Mouse (Mus musculus) lung, postnatal 10 days (tissue): Measurements from ENCODE around the gene 1700067K01Rik.
"Not testable (repeated sequence)": the region's sequence is repeated elsewhere in the genome, so short reads cannot be mapped to it uniquely, and the experiment has no call there.

Experiments
- DNase-seq: peaks from one replicate; pipeline ENCODE4 v3.0.0; 2021

Gene 1700067K01Rik

DNA sequence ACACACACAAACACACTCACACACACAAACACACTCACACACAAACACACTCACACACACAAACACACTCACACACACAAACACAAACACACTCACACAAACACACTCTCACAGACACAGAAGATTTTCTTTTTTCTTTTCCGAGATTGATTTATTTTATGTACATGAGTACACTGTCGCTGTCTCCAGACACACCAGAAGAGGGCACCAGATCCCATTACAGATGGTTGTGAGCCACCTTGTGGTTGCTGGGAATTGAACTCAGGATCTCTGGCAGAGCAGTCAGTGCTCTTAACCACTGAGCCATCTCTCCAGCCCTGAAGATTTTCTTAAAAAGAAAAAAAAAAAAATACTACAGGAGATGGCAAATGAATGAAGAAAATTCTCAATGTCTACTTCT, 18.1 kb upstream of the 1700067K01Rik start:
- not testable (repeated sequence) for DNase-seq

GRCm38 (mm10) chr8:83989243-83989642, 12.1 kb upstream of the 1700067K01Rik start:
- DNase-seq = no peak

GRCm38 (mm10) chr8:83990170-83990569, 11.1 kb upstream of the 1700067K01Rik start:
- no peak for DNase-seq

DNA sequence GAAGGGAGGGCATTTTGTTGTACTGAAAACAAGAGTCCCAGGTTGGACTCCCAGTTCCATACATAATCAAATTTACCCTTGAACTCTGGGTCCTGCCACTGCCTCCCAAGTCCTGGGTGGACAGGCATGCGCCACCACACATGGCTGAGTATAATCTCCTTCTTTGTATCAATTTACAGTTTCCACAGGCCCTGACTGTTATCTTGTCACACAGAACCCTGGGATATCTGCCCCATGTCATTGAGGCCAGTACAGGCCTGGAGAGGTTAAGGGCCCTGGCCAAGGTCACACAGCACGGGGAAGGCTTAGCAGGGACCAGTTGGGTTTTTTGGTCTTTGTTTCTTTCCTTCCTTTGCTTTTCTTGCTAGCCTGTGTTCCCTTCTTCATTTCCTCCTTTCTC, 8.8 kb upstream of the 1700067K01Rik start:
- no peak for DNase-seq

GRCm38 (mm10) chr8:83994030-83994429, 7.3 kb upstream of the 1700067K01Rik start:
- DNase-seq = no peak

DNA sequence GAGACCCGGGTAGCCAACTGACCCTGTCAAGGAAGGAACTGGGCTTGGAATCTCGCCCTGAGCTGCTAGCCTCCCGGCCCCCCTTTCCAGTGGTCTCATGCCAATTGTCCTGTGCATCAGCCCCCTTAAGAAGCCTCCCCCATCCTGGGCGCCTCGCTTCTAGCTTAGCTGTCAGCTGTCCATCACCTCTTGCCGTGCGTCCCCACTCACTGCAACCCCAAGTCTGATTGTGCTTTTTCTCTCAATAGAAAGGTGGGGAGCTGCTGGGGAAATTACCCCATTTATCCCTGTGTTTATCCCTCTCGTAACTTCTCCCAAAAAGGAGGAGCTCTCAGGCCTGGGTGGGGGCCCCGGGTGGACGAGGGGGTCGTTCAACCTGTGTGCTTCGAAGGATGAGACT, 5.3 kb upstream of the 1700067K01Rik start:
- no peak for DNase-seq

- DNase-seq = peak; percentile 94
Observed at GRCm38 (mm10) chr8:83996567-83997505, 4.5 kb upstream of the 1700067K01Rik start.

GRCm38 (mm10) chr8:83997511-83998141, 3.7 kb upstream of the 1700067K01Rik start, which contains the start of gene Samd1:
TSS of gene Samd1 (plus strand) at chr8:83997672.
- peak; percentile 62 for DNase-seq

GRCm38 (mm10) chr8:83998231-83999056, 2.9 kb upstream of the 1700067K01Rik start:
- peak; percentile 74 for DNase-seq

DNA sequence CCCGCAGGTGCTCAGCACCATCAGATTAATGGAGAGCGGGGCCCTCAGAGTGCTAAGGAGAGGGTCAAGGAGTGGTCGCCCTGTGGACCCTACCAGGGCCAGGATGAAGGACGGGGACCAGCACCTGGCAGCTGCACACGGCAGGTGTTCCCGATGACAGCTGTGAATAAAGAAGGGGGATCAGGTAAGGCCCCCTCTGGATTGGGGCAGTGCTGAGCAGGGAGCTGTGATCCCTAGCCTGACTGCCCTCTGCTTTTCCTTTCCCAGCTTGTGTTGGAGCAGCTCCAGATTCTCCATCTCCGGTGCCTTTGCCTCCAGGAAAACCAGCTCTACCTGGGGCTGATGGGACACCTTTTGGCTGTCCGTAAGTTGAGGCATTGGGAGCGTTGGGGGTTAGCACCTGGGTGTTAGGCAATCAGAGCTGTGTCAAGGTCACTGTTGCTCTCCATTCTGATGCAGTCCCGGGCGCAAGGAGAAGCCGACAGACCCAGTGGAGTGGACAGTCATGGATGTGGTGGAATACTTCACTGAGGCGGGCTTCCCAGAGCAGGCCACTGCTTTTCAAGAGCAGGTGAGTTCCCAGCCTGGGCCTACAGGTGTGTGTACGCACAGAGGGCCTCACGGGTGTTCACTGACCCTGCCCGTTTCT, 2.1 kb upstream of the 1700067K01Rik start:
- no peak for DNase-seq

DNA sequence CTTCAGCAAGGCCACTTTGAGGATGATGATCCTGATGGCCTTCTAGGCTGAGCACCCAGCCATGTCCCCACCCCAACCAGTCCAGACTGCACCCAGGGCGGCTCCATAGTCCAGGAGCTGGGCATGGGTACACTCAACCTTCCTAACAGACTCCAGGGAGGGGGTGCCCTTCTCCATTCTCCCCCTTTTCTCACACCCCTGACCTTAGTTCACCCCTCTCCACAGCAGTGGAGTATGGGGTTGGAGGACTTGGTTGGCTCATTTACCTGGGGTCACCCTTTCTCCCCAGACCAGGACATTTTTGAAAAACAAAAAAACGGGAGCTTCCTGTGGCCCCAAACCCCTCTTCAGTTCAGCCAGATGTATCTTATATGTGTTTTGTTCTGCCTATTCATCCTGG, 1.5 kb upstream of the 1700067K01Rik start:
- no peak for DNase-seq

DNA sequence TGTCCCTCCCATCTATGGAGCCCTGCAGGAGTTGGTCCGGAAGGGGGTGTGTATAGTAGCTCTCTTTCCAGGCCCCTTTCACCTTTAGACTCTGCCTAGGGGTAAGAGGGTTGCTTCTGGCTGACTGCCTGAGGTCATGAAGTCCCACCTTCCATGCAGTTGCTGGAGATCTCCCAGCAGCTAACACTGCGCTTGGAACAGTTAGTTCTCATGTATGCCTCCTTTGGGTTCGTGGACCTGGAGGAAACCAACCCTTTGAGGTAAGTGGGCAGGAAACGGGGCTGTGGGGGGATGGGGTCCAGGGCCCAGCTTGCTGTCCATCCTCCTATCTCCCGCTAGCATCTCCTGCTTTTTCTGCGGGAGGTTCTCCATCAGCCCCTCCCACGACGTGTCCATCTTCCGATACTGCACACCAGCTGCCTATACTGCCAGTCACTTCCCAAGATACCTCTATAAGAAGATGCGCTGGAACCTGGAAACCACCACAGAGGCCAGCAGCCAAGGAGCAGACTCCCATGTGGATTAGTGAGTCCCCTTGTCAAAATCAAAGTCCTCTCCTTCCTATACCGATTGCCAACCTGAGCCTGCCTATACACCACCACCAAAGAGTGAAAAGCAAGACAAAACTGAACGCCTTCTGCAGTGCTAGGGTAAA, 1.8 kb downstream of the 1700067K01Rik start:
- no peak for DNase-seq

- DNase-seq = no peak
Observed at GRCm38 (mm10) chr8:84003612-84004246, 2.4 kb downstream of the 1700067K01Rik start.

- peak; percentile 97 for DNase-seq
Observed at GRCm38 (mm10) chr8:84004533-84005201, 3.4 kb downstream of the 1700067K01Rik start.

DNA sequence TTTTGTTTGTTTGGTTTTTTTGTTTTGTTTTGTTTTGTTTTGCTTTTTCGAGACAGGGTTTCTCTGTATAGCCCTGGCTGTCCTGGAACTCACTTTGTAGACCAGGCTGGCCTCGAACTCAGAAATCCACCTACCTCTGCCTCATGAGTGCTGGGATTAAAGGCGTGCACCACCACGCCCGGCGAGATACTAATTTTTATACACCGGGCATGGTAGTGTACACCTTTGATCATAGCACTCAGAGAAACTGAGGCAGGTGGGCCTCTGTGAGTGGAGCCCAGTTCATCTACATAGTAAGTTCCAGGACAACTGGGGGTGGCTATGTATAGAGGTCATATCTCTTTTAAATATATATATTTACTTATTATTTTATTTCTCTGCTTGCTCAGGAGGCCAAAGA, 4.2 kb downstream of the 1700067K01Rik start:
- not testable (repeated sequence) for DNase-seq

DNA sequence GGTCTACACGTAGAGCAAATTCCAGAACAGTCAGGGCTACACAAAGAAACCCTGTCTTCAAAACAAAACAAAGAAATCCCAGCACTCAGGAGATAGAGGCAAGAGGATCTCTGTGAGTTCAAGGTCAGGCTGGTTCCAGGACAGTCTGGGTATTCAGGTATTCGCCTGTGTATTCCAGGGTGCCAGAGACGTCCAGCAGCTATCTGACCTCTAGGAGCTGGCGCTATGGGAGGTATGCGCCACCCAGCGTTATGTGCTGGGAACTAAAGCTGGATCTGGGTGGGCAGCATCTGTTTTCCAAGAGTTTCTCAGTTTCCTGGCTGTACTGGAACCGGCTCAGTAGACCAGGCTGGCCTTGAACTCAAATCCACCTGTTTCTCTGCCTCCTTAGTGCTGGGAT, 7.1 kb downstream of the 1700067K01Rik start:
- DNase-seq = no peak

- DNase-seq = peak; percentile 93
Observed at GRCm38 (mm10) chr8:84009876-84010275, 8.6 kb downstream of the 1700067K01Rik start.

DNA sequence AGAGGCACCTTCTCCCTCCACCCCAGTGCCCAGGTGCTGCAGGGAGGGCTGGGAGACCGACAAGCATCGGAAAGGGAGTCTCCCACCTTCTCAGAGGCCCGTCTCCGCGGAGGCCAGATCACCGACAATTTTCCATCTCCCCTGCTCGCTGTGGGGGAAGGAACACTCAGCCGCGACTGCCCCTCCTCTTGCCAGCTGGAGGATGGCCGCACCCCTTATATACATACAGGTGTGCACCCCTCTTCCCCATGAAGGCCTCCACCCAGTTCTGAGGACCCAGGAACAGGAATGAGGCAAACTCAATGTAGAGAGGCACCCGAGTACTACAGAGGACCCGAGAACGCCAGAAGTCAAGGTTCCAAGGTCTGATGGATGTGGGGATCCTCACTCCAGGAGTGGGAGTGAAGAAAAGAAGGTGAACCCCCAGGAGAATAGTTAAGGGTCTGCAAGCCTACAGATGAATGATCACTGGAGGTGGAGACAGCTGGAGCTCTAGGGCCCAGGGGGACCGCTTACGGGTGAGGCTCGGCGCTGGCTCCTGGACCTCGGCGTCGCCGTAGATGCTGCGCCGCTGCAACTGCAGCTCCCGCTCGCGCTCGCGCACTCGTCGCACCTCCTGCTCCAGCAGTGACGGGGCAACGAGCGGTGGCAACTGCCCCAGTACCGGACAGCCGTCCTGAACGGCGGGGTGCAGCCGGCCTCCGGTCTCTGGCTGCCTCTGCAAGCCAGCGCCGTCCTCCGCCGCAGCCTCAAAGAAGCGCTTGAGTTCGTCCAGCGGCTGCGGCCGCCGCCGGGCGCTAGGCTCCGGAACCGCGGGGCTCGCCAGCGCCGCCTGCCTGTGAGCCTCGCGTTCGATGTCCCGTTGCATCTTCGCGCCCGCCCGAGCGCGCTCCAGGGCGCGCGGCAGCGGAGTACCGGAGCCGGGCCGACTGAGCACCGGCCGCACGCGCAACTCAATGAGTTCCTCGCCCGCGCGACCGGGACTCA, 9.6 kb downstream of the 1700067K01Rik start:
- peak; percentile 79 for DNase-seq

DNA sequence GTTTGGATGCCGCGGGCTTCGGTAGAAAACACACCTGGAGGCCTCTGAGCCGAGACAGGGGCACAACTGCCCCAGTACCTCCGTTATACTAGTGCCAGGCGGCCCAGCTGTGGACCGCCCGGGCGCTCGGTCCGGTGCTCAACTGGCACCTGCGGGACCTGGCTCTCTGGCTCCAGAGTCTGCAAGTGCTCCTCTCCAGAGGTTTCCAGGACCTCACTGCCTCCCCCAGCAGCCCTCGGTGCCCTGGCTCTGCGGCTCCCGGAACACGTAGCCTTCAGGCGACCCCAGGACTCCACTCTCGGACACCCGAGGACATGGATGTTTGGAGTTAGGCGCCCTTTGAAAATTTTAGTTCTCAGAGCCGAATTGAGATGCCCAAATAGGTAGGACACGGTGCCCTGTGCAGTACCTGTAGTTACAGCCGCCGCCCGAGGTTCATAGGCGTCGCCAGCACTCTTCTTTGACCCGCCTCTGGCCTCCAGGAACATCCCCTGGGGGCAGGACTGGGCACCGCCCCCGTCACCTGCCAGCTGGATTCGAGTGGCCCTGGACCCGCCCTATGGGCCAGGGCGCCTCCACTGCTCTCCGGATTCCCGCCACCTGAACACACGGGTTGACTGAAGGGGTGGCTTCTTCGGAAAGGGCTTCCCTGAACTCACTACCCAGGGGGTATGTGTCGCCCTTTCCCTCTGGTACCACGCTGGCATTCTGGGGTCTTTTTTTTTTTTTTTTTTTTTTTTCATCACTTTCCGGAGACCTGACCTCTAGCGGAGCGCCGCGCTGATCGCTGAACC, 10.6 kb downstream of the 1700067K01Rik start, which contains the start of gene 2210011C24Rik:
TSS of gene 2210011C24Rik (minus strand) at position 467 of the 794 bp plus-strand sequence.
- peak; percentile 68 for DNase-seq
